Mouse (Mus musculus) heart, postnatal 0 days (tissue): ENCODE data around the gene Igsf23.

Experiments
- CTCF ChIP-seq: IDR thresholded peaks from 2 replicates; pipeline ENCODE4 v1.5.1; 2016; ENCODE audit warnings: antibody characterized with exemption, control low read depth, low read depth
- EP300 ChIP-seq: IDR thresholded peaks from 2 replicates; pipeline ENCODE4 v1.6.1; 2016; ENCODE audit warnings: antibody characterized with exemption, low read depth

- TF ChIP-seq CTCF, result no peak
- no peak for TF ChIP-seq EP300
Observed at GRCm38 (mm10) chr7:19971516-19971915, 21.0 kb upstream of the Igsf23 start.
